Mouse (Mus musculus) small intestine, adult 2 months (tissue): ENCODE data around the gene Rpl9.

Experiments
- CTCF ChIP-seq: fragments of 200-500 bp; IDR thresholded peaks from 2 replicates; pipeline ENCODE4 v1.5.1; 2012; ENCODE audit warnings: low read depth, mild to moderate bottlenecking, control low read depth, inconsistent platforms, low read length, moderate library complexity, mixed read lengths; ENCODE audit not compliant: insufficient replicate concordance, insufficient read length; ENCODE audit errors: extremely low read depth
- POLR2A ChIP-seq: fragments of 200-500 bp; IDR thresholded peaks from 2 replicates; pipeline ENCODE4 v1.6.1; 2012; ENCODE audit warnings: low read depth, mild to moderate bottlenecking, control low read depth, inconsistent platforms, low read length, moderate library complexity

DNA sequence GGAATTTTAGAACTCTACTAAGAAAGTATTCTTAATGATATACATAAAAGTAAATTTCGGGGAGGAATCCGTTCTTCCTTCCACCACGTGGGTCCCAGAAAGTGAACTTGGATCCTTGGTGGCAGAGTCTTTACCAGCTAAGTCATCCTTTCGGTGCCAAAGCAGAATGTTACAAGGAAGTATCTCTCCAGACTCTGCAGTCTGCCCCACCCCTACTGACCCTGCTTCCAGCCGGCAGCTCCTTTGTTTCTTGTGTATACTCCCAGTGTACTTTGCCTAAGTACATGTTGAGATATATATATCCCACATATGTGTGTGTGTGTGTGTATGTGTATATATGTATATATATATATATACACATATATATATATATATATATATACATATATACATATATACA is 38.2 kb upstream of the Rpl9 start:
- TF ChIP-seq CTCF (no peak), POLR2A (no peak)
